Mouse (Mus musculus) spleen, adult 12 weeks (tissue): ENCODE measurements around the gene AW209491.
A peak's percentile ranks its signal among the peaks of the same experiment; 100 is the strongest.

Experiments
- DNase-seq: peaks from one replicate; pipeline ENCODE4 v3.0.0; 2022; ENCODE audit warnings: low spot score

Gene AW209491

GRCm38 (mm10) chr13:14629726-14630641 lies at the start of gene AW209491:
AW209491 (plus strand) TSS chr13:14630154.
- DNase-seq = peak; percentile 76

GRCm38 (mm10) chr13:14580392-14580791 lies 49.6 kb upstream of the AW209491 start:
- no peak for DNase-seq

GRCm38 (mm10) chr13:14602744-14603143 lies 27.2 kb upstream of the AW209491 start:
- DNase-seq = no peak

- no peak for DNase-seq
These were observed 22.3 kb upstream of the AW209491 start for GRCm38 (mm10) chr13:14607616-14608015.

GRCm38 (mm10) chr13:14612463-14612862 lies 17.5 kb upstream of the AW209491 start:
- DNase-seq = no peak

GRCm38 (mm10) chr13:14612926-14613529 lies 16.9 kb upstream of the AW209491 start, which contains the start of the genes Mrpl32 and Psma2:
Mrpl32 (minus strand) TSS chr13:14613165.
Psma2 (plus strand) TSS chr13:14613240.
- DNase-seq = peak; percentile 99

GRCm38 (mm10) chr13:14613553-14613952 lies 16.4 kb upstream of the AW209491 start:
- no peak for DNase-seq

- peak; percentile 58 for DNase-seq
These were observed 11.2 kb upstream of the AW209491 start for GRCm38 (mm10) chr13:14618724-14619123.

- no peak for DNase-seq
These were observed 10.0 kb downstream of the AW209491 start for GRCm38 (mm10) chr13:14639998-14640397.

GRCm38 (mm10) chr13:14649301-14649700 lies 19.3 kb downstream of the AW209491 start:
- no peak for DNase-seq

GRCm38 (mm10) chr13:14667107-14667506 lies 37.2 kb downstream of the AW209491 start:
- no peak for DNase-seq

- no peak for DNase-seq
These were observed 40.4 kb downstream of the AW209491 start for GRCm38 (mm10) chr13:14670342-14670741.
